Mouse (Mus musculus): ENCODE results near the gene G430095P16Rik. TPM values are rescaled to one million over a fixed set of nuclear protein-coding genes. Genes with fewer than 3 reads are reported as not detected.

G430095P16Rik gene
- total RNA-seq (2021) = under 1 TPM in 1 of 2 experiments, not detected in 1; 0.39 TPM

GRCm38 (mm10) chr8:84722850-84723570 is at the start of gene G430095P16Rik:
Gene G430095P16Rik (plus strand): TSS chr8:84723007.
- DNase-seq (ENCODE audit: low spot score) = peak; percentile 78
- intact Hi-C loops (cut with DNase I) = no loop called here

- DNase-seq (ENCODE audit: low spot score) = no peak
- intact Hi-C loops (cut with DNase I) = no loop called here
These were observed 45.5 kb upstream of the G430095P16Rik start for GRCm38 (mm10) chr8:84677305-84677704.

- no peak for DNase-seq (ENCODE audit: low spot score)
- intact Hi-C loops (cut with DNase I) = no loop called here
These were observed 41.3 kb upstream of the G430095P16Rik start for GRCm38 (mm10) chr8:84681476-84681875.

- intact Hi-C loops (cut with DNase I) = no loop called here
- DNase-seq (ENCODE audit: low spot score) = no peak
These were observed 40.5 kb upstream of the G430095P16Rik start for GRCm38 (mm10) chr8:84682257-84682656.

DNA sequence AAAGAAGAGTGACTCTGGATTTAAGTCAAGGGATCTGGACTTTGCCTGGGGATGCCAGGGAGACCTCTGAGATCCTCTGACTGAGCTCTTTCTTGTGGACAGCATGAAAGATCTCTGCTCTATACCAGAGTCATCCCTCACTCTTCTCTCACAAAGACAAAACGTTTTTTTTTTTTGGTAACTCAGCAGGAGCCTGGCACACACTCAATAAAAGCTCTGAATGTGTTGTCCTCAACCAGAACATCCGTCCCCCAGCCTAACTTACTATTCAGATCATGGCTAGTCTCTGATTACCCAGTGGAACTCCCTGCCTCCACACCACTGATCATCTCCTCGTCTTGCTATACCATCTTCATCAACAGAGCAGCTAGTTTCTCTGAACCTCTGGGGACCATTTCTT is 38.3 kb upstream of the G430095P16Rik start:
- DNase-seq (ENCODE audit: low spot score) = no peak
- intact Hi-C loops (cut with DNase I) = no loop called here

GRCm38 (mm10) chr8:84686191-84687002 is 36.4 kb upstream of the G430095P16Rik start, which contains the start of gene Trmt1:
Gene Trmt1 (plus strand): TSS chr8:84686307.
- intact Hi-C loops (cut with DNase I) = loop anchor here (2.0 to 5.0 kb wide), 2 partner anchors 20 to 49 kb away; no protein-coding TSS in a partner anchor
- DNase-seq (ENCODE audit: low spot score) = no peak

- intact Hi-C loops (cut with DNase I) = loop anchor here (2.0 to 5.0 kb wide), 2 partner anchors 20 to 50 kb away; no protein-coding TSS in a partner anchor
- DNase-seq (ENCODE audit: low spot score) = no peak
These were observed 35.7 kb upstream of the G430095P16Rik start for GRCm38 (mm10) chr8:84687003-84687704.

GRCm38 (mm10) chr8:84687705-84688100 is 35.1 kb upstream of the G430095P16Rik start, which contains the start of gene Nacc1:
Gene Nacc1 (minus strand): TSS chr8:84687862.
- peak; percentile 71 for DNase-seq (ENCODE audit: low spot score)
- intact Hi-C loops (cut with DNase I) = loop anchor here (2.0 to 5.0 kb wide), 2 partner anchors 21 to 50 kb away; no protein-coding TSS in a partner anchor

DNA sequence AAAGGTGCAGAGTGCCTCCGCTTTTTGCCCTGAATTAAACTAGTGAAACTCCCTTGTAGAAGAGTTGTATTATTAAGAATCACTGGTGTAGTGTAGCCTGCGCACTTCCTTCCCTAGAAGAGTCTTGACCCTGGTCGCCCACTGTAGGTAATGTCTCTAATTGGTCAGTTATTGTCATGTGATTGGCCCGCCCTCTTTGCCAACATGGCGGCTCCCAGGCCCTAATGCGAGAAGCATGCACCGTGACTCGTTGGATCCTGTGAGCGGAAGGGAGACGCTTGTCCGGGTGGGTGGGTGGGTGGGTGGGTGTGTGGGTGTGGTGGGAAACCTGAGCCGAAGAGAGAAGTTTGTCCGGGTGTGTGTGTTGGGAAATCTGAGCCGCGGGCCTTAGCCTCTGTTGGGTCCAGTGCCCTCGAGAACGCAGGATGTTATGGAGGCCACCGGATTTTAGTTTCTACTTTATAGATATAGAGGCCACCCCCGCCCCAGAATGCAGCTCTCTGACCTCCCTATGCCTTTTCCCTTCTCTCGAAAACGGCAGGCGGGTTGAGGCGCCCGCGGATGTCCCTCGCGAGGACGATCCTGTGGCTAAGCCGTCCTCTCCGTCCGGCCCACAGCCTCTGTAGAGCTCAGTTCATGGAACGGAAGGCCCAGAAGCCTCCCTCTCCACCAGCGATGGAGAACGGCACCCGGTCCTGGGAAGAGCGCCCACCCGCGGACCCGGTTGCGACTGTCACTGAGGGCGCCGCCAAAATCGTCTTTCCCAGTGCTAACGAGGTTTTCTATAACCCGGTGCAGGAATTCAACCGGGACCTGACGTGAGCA is 33.5 kb upstream of the G430095P16Rik start:
- DNase-seq (ENCODE audit: low spot score) = peak; percentile 78
- intact Hi-C loops (cut with DNase I) = loop anchor here (5.0 kb wide), 1 partner anchor 52 kb away; no protein-coding TSS in a partner anchor

GRCm38 (mm10) chr8:84693332-84693731 is 29.5 kb upstream of the G430095P16Rik start:
- DNase-seq (ENCODE audit: low spot score) = no peak
- intact Hi-C loops (cut with DNase I) = no loop called here

DNA sequence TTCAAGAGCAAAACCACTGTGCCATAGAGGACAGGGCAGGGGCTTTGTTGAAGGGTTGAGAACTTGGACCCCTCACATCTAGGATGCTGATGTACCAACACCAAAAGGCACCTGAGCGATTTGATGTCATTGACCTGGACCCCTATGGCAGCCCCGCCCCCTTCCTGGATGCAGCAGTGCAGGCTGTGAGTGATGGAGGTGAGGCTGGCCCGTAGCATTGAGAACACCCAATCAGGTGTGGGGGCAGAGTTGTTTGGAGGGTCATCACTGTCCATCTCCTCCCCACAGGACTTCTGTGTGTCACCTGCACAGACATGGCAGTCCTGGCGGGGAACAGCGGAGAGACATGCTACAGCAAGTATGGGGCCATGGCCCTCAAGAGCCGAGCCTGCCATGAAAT is 27.7 kb upstream of the G430095P16Rik start:
- no peak for DNase-seq (ENCODE audit: low spot score)
- intact Hi-C loops (cut with DNase I) = no loop called here

DNA sequence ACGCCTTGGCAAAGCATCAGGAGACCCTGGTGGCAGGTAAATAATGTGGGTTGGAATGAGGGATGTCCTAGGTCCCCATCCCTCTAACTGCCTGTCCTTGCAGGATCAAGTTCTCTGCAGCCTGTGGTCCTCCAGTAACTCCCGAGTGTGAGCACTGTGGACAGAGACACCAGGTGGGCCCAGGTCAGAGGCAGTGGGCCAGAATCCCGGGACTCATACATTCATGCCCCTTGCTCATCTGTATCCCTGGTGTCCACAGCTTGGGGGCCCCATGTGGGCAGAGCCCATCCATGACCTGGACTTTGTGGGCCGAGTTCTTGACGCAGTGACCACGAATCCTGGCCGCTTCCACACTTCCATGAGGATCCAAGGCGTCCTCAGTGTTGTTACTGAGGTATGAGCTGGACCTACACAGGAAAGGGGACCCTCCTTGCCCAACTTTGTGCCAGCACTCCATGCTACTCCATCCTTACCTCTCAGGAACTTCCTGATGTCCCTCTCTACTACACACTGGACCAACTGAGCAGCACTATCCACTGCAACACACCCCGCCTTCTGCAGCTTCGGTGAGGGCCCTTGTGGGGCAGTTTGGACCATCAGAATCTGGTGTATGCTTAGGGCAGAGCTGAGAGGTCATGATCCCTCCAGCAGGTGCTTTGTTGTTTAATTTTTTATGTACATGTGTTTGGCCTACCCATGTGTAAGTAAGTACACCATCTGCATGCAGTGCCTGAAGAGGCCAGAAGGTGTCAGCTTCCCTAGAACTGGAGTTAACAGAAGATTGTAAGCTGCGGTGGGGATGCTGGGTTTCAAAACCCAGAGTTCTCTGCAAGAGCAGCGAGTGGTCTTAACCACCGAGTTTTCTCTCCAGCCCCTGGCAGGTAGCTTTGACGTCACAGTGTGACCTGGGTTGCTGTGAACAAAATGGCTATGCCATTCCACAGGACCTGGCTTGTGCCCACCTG is 25.4 kb upstream of the G430095P16Rik start:
- DNase-seq (ENCODE audit: low spot score) = peak; percentile 10
- intact Hi-C loops (cut with DNase I) = no loop called here

- DNase-seq (ENCODE audit: low spot score) = no peak
- intact Hi-C loops (cut with DNase I) = no loop called here
These were observed 24.5 kb upstream of the G430095P16Rik start for GRCm38 (mm10) chr8:84698288-84698687.

GRCm38 (mm10) chr8:84698929-84699401 is 23.8 kb upstream of the G430095P16Rik start:
- intact Hi-C loops (cut with DNase I) = no loop called here
- DNase-seq (ENCODE audit: low spot score) = peak; percentile 74

DNA sequence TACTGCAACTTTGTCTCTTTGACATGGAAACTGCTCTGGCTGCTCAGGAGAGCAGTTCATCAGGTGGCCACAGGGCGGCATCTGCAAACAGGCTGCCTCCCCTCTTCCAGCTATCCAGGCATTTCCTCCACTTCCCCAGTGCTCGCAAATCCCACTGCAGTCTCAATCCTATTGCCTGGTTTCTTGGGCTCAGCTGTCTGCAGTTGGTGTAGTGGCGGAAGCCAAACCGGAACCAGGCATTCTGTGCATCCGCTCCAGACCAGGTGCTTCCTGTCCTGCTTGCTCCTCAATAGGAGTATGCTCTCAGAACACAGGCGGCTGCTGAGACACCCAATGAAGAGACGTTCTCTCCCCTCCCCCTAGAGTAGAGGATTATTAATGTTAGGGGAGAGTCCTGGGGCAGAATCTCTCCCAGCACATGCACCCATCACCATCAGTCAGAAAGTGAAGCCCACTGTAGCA is 22.9 kb upstream of the G430095P16Rik start:
- DNase-seq (ENCODE audit: low spot score) = peak; percentile 80
- intact Hi-C loops (cut with DNase I) = loop anchor here (2.0 to 5.0 kb wide), 2 partner anchors 37 to 39 kb away; no protein-coding TSS in a partner anchor

GRCm38 (mm10) chr8:84700526-84700925 is 22.3 kb upstream of the G430095P16Rik start:
- no peak for DNase-seq (ENCODE audit: low spot score)
- intact Hi-C loops (cut with DNase I) = loop anchor here (2.0 to 5.0 kb wide), 2 partner anchors 37 to 40 kb away; no protein-coding TSS in a partner anchor

Measured in heart, postnatal 25 days (tissue).